Mouse (Mus musculus) hindbrain, embryonic 13.5 days (tissue): ENCODE measurements around the gene Rnf26. TPM values are rescaled to one million over a fixed set of nuclear protein-coding genes. Genes with fewer than 3 reads are reported as not detected.

Experiments
- ATAC-seq: fragments of 200-750 bp; cut with Nextera tagmentation; 2 replicates; pipeline ENCODE4 v1.8.0; 2017; ENCODE audit warnings: moderate TSS enrichment; ENCODE audit not compliant: low FRiP score
- H3K27ac ChIP-seq: fragments of 300-500 bp; sonication (generic); 2 replicates; pipeline ENCODE4 v1.5.1; 2015; ENCODE audit warnings: inconsistent platforms, mild to moderate bottlenecking, moderate library complexity
- H3K27me3 ChIP-seq: fragments of 300-500 bp; sonication (generic); 2 replicates; pipeline ENCODE4 v1.6.1; 2015; ENCODE audit warnings: mild to moderate bottlenecking, inconsistent platforms
- H3K36me3 ChIP-seq: fragments of 300-500 bp; sonication (generic); 2 replicates; pipeline ENCODE4 v1.6.1; 2015; ENCODE audit warnings: mild to moderate bottlenecking, inconsistent platforms
- H3K4me1 ChIP-seq: fragments of 300-500 bp; sonication (generic); replicated peaks from 2 replicates; pipeline ENCODE4 v1.6.1; 2015; ENCODE audit warnings: inconsistent platforms
- H3K4me2 ChIP-seq: fragments of 300-500 bp; sonication (generic); 2 replicates; pipeline ENCODE4 v1.6.1; 2015; ENCODE audit warnings: inconsistent platforms, mild to moderate bottlenecking, moderate library complexity
- H3K4me3 ChIP-seq: fragments of 300-500 bp; sonication (generic); 2 replicates; pipeline ENCODE4 v1.5.1; 2015; ENCODE audit warnings: mild to moderate bottlenecking, inconsistent platforms
- H3K9ac ChIP-seq: fragments of 300-500 bp; sonication (generic); 2 replicates; pipeline ENCODE4 v1.6.1; 2015; ENCODE audit warnings: mild to moderate bottlenecking, inconsistent platforms
- H3K9me3 ChIP-seq: fragments of 300-500 bp; sonication (generic); 2 replicates; pipeline ENCODE4 v1.6.1; 2016; ENCODE audit warnings: inconsistent platforms
- WGBS: fragments of 180-500 bp; shearing (Covaris S2); methylation state at CpG from one replicate; pipeline ENCODE4 v1.1.7; 2015; 5-methylcytosine and 5-hydroxymethylcytosine counted together
- polyA plus RNA-seq: library from polyadenylated mRNA; unstranded; fragments of >200 nt; fragmentation: Nextera tagmentation; extraction: Ambion mirVana; gene quantifications from 2 replicates; pipeline ENCODE4 v1.2.1, GENCODE M21; 2015

Gene Rnf26
- polyA plus RNA-seq, 1 experiment from 2014 or later: 27.9 TPM

DNA sequence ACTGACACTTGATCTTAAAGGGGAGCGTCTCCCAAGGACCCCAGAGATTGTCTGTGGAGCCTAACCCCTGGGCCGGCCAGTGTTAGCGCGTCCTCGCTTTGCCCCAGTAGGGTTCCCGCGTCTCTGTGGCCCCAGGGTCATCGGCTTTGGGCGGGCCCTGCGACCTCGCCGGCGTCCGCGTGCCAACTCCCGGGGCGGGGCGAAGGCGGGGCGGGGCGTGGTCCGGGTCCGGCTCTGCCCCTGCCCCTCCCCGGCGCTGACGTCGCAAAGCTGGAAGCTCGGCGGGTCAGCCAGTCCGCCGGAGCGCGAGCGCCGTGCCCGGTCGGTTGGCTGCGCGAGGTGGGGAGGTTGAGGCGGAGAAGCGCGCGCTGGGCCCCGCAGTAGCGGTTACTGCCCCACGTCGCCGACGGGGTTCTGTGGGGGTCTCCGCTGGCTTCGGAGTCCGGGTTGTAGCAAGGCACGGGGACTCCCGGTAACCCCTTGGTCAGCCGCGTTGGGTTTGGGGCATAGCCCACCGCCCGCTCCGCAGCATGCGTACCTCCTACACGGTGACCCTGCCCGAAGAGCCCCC is 28.6 kb downstream of the Rnf26 start:
- Histone ChIP-seq H3K36me3 (no peaks in the 10 kb centered on the region), H3K9ac (peak overlapping the region; percentile 78), H3K9me3 (no peaks in the 10 kb centered on the region), H3K27ac (no peak overlapping the region), H3K4me2 (peak overlapping the region; percentile 98), H3K4me3 (peak overlapping the region; percentile 56), H3K27me3 (peaks cover 67% of the 10 kb centered on the region), H3K4me1 (peaks cover 39% of the 10 kb centered on the region)
- WGBS: under 1% methylated on average over 62 of the region's 62 CpGs
- peak; percentile 66 for ATAC-seq

DNA sequence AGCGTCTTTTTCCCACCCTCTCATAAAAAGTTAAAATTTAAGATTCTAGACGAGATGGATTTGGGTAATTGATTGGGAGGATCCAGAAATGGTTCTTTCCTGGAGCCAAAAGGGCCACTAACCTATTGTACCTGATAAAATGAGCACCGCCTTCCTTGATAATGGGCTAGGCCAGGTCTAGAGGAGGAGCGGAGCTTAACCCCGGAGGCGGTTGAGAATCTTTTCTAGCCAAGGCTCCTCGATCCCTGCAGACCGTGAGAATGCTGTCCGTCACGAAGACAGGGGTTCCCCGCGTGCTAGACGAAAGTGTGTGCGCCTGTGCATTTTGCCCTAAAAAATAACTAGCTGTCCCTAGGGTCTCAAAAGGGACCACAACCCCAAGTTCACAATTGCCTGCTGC is 29.1 kb downstream of the Rnf26 start:
- Histone ChIP-seq H3K27ac (no peak overlapping the region), H3K27me3 (peaks cover 62% of the 10 kb centered on the region), H3K9me3 (no peaks in the 10 kb centered on the region), H3K36me3 (no peaks in the 10 kb centered on the region), H3K4me1 (peaks cover 39% of the 10 kb centered on the region), H3K9ac (peak overlapping the region; percentile 78), H3K4me3 (peak overlapping the region; percentile 56), H3K4me2 (peak overlapping the region; percentile 98)
- 3% methylated on average over 14 of the region's 14 CpGs for WGBS
- no peak for ATAC-seq

DNA sequence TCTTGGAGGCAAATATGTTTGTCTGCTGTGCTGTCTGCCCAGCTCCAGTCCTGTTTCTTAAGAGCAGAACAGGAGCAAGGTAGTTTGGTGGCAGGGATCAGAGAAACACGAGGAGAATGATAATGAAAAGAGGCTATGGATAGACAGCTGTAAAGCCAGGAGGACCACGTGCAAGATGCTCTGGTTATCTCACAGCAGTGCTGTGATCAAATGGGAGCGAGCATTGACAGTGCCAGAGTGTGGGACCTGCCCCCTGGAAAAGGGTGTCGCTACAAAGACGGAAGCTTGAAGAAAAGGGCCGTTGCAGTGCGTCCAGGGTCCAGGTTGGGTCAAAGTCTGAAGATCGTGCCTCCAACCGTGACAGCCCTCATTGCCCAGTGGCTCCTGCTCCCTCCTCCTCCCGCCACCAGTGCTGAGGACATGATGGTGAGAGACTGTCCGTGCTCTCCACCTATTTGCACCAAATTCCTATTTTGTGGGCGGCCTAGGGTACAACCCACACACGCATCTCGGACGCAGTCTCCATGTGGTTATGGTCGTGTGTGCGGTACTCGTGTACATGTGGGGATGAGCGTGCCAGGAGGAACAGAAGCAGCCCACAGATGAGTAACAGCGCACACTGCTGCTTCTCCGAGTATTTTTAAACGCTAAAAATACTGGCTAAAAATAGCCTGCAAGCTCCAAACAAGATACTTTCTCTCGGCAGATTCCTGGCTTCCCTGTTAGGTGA is 29.8 kb downstream of the Rnf26 start:
- Histone ChIP-seq H3K27me3 (peaks cover 56% of the 10 kb centered on the region), H3K9ac (no peak overlapping the region; the same call in 1 of the 2 replicates)
- no peak for ATAC-seq

DNA sequence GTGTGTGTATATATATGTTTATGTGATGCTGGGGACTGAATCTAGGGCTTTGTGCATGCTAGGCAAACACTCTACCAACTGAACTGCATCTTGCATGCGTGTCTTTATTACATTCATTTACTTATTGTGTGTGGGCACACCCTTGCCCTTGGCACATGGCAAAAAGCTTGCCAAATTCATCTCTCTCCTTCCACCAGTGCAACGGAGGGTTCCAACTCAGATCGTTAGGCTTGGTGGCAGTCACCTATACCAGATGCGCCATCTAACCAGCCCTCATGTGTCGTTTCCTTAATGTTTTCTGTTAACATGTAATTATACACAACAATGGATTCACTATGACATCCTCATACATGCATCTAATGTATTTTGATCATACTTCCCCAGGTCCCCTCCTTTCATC is 31.1 kb downstream of the Rnf26 start:
- Histone ChIP-seq H3K27me3 (peaks cover 46% of the 10 kb centered on the region), H3K4me1 (peaks cover 43% of the 10 kb centered on the region), H3K4me3 (no peak overlapping the region), H3K9ac (no peak overlapping the region), H3K4me2 (no peak overlapping the region), H3K36me3 (no peaks in the 10 kb centered on the region), H3K9me3 (no peaks in the 10 kb centered on the region), H3K27ac (no peak overlapping the region)
- no peak for ATAC-seq
- WGBS: 89% methylated on average over 5 of the region's 5 CpGs

More for the DNA sequence above, 29.8 kb downstream of the Rnf26 start:
- no peaks in the 10 kb centered on the region for H3K9me3 ChIP-seq
- peaks cover 45% of the 10 kb centered on the region for H3K4me1 ChIP-seq
- peak overlapping the region; percentile 56 for H3K4me3 ChIP-seq
- peak overlapping the region; percentile 98 for H3K4me2 ChIP-seq
- no peak overlapping the region for H3K27ac ChIP-seq
- WGBS: 10% methylated on average over 23 of the region's 23 CpGs
- no peaks in the 10 kb centered on the region for H3K36me3 ChIP-seq

DNA sequence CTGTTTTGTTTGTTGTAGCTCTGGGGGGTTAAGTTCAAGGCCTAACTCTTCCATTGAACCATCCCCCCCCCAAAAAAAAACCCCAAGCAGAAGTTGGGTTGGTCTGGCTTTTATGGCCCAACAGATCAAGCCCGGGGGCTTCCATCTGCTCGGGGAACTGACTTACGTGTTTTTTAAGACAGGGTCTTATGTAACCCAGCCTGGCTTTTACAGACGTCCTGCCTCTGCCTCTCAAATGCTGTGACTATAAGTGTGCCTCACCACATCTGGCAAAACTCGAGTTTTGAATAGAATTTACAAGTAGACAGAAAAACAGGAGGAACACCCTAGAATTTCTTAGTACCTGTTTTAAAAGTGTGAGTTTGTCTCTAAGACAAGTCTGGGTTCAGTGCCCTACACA is 31.7 kb downstream of the Rnf26 start:
- Histone ChIP-seq H3K27ac (no peak overlapping the region), H3K4me3 (no peak overlapping the region), H3K9ac (no peak overlapping the region), H3K4me1 (peaks cover 49% of the 10 kb centered on the region), H3K4me2 (no peak overlapping the region), H3K36me3 (no peaks in the 10 kb centered on the region), H3K27me3 (peaks cover 39% of the 10 kb centered on the region), H3K9me3 (no peaks in the 10 kb centered on the region)
- ATAC-seq: no peak
- WGBS: 72% methylated on average over 5 of the region's 5 CpGs

DNA sequence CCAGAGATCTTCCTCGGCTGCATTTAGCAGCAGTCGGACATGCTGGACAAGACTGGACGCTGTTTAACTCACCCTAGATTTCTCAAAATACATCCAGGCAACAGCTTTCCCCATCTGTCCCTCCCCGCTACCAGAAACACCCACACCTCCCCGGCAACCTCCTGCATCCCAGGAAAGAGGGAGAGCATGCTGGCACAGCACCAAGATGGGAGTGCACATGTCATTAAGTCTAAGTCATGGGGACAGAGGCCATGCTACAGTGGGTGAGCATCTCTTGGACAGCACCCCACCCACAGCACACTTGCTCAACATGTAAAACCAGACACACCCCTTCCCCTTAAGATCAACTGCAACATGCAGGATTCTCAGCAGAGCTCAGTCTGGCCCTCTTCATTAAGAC is 32.4 kb downstream of the Rnf26 start:
- H3K9me3 ChIP-seq: no peaks in the 10 kb centered on the region
- no peak overlapping the region for H3K4me3 ChIP-seq
- no peak overlapping the region for H3K27ac ChIP-seq
- H3K4me1 ChIP-seq: peaks cover 53% of the 10 kb centered on the region
- WGBS: 69% methylated on average over 5 of the region's 5 CpGs
- no peak overlapping the region for H3K4me2 ChIP-seq
- ATAC-seq: no peak
- no peak overlapping the region for H3K9ac ChIP-seq
- no peaks in the 10 kb centered on the region for H3K36me3 ChIP-seq
- peaks cover 33% of the 10 kb centered on the region for H3K27me3 ChIP-seq

DNA sequence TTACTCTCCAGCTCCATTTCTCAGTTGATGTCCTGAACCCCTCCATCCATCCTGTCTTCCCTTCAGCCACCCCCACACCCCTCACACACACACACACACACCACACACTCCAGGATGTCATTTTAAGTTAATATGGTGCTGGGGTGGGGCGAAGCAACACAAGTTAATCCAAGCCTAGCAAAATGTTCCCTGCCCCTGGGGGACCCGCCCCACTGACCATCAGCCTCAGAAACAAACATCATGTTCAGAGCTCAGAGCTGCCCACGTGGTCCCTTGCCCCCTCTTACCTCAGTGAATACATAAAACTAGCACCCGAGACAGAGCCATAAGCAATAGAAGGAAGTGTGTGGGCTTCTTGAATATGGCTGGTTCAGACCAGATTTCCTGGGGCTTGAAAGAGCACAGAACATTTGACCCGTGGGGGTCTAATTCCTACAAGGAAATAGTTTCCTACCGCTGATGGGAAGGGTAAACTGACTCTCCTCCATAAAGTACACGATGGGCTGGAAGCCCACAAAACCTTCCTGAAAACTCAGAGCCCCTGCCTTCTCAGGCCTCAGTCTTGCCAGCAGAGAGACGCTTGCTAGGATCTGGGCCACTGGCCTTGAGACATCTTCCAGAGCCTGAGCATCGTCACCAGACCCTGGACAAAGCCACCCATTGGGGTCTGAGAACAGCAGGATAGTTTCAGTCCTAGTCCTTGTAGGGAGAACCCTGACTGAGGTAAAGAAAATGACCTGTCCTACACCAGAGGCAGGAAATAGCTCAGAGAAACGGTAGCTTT is 33.1 kb downstream of the Rnf26 start:
- H3K36me3 ChIP-seq: no peaks in the 10 kb centered on the region
- no peak overlapping the region for H3K4me3 ChIP-seq
- H3K9ac ChIP-seq: no peak overlapping the region
- no peak for ATAC-seq
- H3K4me2 ChIP-seq: no peak overlapping the region
- H3K4me1 ChIP-seq: peaks cover 53% of the 10 kb centered on the region
- 81% methylated on average over 10 of the region's 10 CpGs for WGBS
- no peaks in the 10 kb centered on the region for H3K9me3 ChIP-seq
- H3K27me3 ChIP-seq: peaks cover 25% of the 10 kb centered on the region
- H3K27ac ChIP-seq: no peak overlapping the region

DNA sequence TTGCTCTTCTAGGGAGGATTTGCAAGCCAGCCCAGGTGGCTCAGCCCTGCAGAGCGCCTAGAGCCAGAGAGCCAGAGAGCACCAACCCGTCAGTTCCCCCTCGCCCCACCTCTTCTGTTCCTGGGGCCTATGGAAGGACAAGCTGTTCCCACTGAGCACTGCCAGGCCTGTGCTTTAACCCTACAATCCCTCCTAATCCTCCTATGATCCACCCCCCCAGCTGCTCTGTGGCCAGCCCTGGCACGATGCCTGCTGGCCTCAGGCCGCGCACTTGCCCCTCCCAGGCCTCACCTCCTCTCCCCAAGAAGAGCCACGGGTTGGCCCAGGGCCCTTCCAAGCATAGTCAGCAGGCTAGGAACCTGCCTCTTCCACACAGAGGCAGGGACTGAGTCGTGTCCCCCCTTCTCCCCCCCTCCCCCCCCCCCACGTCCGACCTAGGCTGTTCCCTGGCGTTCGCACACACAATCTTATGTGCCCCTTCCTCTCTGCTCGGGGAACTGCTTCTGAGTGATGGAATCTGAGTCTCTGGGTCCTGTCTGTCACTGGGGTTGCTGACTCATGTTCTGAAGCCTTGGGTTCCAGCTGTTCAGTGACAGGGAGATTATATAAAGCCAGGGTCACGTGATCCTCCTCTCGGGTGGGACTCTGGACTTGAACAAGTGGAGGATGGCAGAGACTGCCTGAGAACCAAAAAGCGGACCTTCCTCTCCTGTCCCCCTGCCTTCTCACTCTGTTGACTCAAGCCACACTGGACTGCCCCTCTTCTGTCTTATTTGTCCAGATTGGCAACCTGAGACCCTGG is 34.2 kb downstream of the Rnf26 start:
- ATAC-seq: peak; percentile 66; the same call in 1 of the 2 replicates
- H3K9me3 ChIP-seq: no peaks in the 10 kb centered on the region
- 0 out of 2 replicates have a peak overlapping the region, but pooled peaks have one; percentile 35 for H3K9ac ChIP-seq
- H3K27me3 ChIP-seq: peaks cover 20% of the 10 kb centered on the region
- H3K36me3 ChIP-seq: no peaks in the 10 kb centered on the region
- whole genome bisulfite sequencing: 54% methylated on average over 13 of the region's 16 CpGs
- H3K27ac ChIP-seq: no peak overlapping the region
- peaks cover 45% of the 10 kb centered on the region for H3K4me1 ChIP-seq
- H3K4me2 ChIP-seq: no peak overlapping the region
- no peak overlapping the region for H3K4me3 ChIP-seq

DNA sequence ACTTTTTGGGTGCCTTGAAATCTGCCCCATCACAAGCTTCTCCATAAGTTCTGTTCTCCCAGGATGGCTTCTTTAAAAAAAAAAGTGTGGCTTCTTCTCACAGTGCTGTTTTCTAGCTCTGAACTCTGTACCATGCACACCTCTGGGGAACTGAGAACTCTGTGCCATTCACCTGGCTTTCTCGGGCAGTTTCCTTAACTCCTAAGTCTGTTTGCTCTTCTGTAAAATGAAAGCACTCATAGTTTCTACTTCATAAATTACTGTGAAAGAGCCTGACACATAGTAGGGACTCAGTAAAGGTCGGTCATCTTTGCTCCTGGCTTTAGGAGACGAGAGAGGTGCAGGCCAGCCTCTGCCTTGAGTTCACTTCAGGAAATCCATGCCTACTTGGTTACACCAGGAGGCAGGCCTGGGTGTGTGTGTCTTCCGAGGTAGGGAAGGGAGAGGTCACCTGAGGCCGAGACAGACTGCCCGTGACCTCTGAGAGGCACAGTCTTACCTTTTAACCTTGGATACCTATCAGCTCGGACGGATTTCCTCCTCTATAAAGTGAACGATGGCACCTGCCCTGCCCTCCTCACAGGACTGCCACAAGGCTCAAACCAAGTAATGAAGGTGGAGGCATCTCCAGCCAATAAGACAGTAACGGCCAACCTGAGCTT is 35.0 kb downstream of the Rnf26 start:
- H3K9me3 ChIP-seq: no peaks in the 10 kb centered on the region
- 0 out of 2 replicates have a peak overlapping the region, but pooled peaks have one; percentile 35 for H3K9ac ChIP-seq
- no peaks in the 10 kb centered on the region for H3K36me3 ChIP-seq
- H3K4me1 ChIP-seq: peaks cover 40% of the 10 kb centered on the region
- no peak overlapping the region for H3K4me3 ChIP-seq
- H3K27me3 ChIP-seq: peaks cover 11% of the 10 kb centered on the region
- no peak for ATAC-seq
- 86% methylated on average over 10 of the region's 10 CpGs for WGBS
- no peak overlapping the region for H3K4me2 ChIP-seq
- no peak overlapping the region for H3K27ac ChIP-seq

DNA sequence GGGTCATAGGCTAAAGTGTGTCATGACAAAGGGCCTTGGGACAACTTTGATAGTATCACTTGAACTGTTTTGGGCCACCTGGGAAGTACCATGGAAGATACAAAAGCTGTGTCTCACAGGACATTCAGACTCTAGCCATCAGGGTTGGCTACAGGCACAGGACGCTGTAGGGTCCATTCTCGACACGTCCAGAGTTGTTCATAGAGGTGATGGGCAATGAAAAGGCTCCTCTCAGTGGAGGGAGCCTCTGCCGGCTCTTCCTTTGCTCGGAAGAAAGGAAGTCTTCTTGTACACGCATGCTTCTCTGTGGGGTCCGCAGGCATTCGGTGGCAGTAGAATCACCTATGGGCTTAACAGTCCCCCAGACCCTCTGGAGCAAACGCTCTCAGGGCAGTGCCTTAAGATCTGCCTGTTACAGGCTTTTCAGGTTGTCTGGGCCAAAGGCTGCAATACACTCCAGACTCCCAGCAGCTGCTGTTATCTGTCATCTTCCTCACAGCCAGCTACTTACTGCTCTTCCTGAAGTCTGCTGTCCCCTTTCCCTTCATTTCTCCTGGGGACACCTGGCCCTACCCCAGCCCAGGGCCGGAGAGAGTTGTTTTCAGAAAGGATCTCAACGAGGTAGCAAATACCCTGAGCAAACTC is 35.9 kb downstream of the Rnf26 start:
- 86% methylated on average over 11 of the region's 11 CpGs for WGBS
- no peak overlapping the region for H3K9ac ChIP-seq
- no peak overlapping the region for H3K4me3 ChIP-seq
- peaks cover 48% of the 10 kb centered on the region for H3K4me1 ChIP-seq
- H3K36me3 ChIP-seq: no peaks in the 10 kb centered on the region
- H3K27me3 ChIP-seq: 0 out of 2 replicates have a peak, but pooled peaks cover 3% of the 10 kb centered on the region
- H3K9me3 ChIP-seq: no peaks in the 10 kb centered on the region
- H3K27ac ChIP-seq: no peak overlapping the region
- no peak for ATAC-seq
- no peak overlapping the region for H3K4me2 ChIP-seq

DNA sequence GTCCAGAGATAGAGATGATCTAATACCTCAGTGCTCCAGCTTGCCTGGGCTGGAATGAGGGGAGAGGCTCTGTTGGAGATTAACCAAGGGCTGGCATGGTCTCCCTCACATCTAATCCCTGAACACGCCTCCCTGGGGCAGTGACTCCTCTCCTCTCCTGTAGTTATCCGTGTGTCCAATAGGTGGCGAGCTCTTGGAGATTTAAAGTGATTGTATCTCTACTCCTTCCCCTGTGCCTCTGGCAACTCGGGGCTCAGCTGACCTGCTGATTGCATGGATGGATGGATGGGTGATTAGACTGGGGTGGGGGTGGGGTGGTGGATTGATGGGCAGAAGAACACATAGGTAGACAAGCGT is 36.6 kb downstream of the Rnf26 start:
- no peak overlapping the region for H3K27ac ChIP-seq
- H3K9ac ChIP-seq: no peak overlapping the region
- no peaks in the 10 kb centered on the region for H3K27me3 ChIP-seq
- no peaks in the 10 kb centered on the region for H3K9me3 ChIP-seq
- no peaks in the 10 kb centered on the region for H3K36me3 ChIP-seq
- peaks cover 54% of the 10 kb centered on the region for H3K4me1 ChIP-seq
- ATAC-seq: no peak
- no peak overlapping the region for H3K4me3 ChIP-seq
- WGBS: 8% methylated on average over 5 of the region's 5 CpGs
- H3K4me2 ChIP-seq: no peak overlapping the region
